In genomic region chr13:96849752-96850151, GRCm38 (mm10) we compare ENCODE assay signal across 14 mouse cellular contexts.
"Had no signal": no experiment of that assay in that cellular context is flagged by ENCODE, and none has a peak within 500 bp of the region (broad histone marks: within the 10 kb centered on the region; RNA-seq: fewer than 3 reads in every experiment).

No protein-coding gene starts in this region.

- ATAC-seq: midbrain, embryonic 13.5 days; midbrain, embryonic 15.5 days had no signal

- DNase-seq: lung, adult 18-20 months; lung, embryonic 14.5 days; lung, postnatal 10 days; lung, postnatal 36 days; retina, postnatal 1 day; right cerebral cortex, adult 18-20 months; right cerebral cortex, postnatal 25 days; right cerebral cortex, postnatal 4 days; spleen, adult 18-20 months; thymus, adult 2 months; thymus, postnatal 25 days; thymus, postnatal 4 days had no signal
